Mouse (Mus musculus) T-helper 17 cell (primary cell): ENCODE results near the gene Maged1.

Experiments used
- in situ Hi-C, 2 experiments: fragments of 300-600 bp; cut with MboI, MseI; formaldehyde crosslinking; loops; 1 replicate in 1 of 2; 2 replicates in 1 of 2; pipeline ENCODE4 v1.15.1; 2025; ENCODE audit warnings: high pct_unique_total_duplicates in 2 of 2

Maged1 gene

GRCm38 (mm10) chrX:94541918-94542355, at the start of gene Maged1:
Gene Maged1, minus strand, starts transcription at chrX:94542143.
- in situ Hi-C loops: loop anchor here (5.0 kb wide), 2 partner anchors 35 to 255 kb away; no protein-coding TSS in a partner anchor

GRCm38 (mm10) chrX:94580251-94580650, 38.3 kb upstream of the Maged1 start:
- in situ Hi-C loops: no loop called here

GRCm38 (mm10) chrX:94564694-94565093, 22.8 kb upstream of the Maged1 start:
- in situ Hi-C loops: no loop called here

GRCm38 (mm10) chrX:94562392-94562791, 20.4 kb upstream of the Maged1 start:
- in situ Hi-C loops: no loop called here

GRCm38 (mm10) chrX:94548227-94548626, 6.3 kb upstream of the Maged1 start:
- in situ Hi-C loops: no loop called here

GRCm38 (mm10) chrX:94545941-94546340, 4.0 kb upstream of the Maged1 start:
- in situ Hi-C loops: no loop called here

- in situ Hi-C loops: loop anchor here (5.0 kb wide), 2 partner anchors 38 to 258 kb away; no protein-coding TSS in a partner anchor
Measured at GRCm38 (mm10) chrX:94544923-94545322, 3.0 kb upstream of the Maged1 start.

GRCm38 (mm10) chrX:94542536-94542935, 593 bp upstream of the Maged1 start:
- in situ Hi-C loops: loop anchor here (5.0 kb wide), 2 partner anchors 35 to 255 kb away; no protein-coding TSS in a partner anchor

- in situ Hi-C loops: loop anchor here (5.0 kb wide), 2 partner anchors 34 to 254 kb away; no protein-coding TSS in a partner anchor
Measured at GRCm38 (mm10) chrX:94541206-94541605, 737 bp downstream of the Maged1 start.

GRCm38 (mm10) chrX:94540341-94541201, 1.4 kb downstream of the Maged1 start:
- in situ Hi-C loops: loop anchor here (5.0 kb wide), 2 partner anchors 33 to 253 kb away; no protein-coding TSS in a partner anchor

GRCm38 (mm10) chrX:94534346-94534745, 7.6 kb downstream of the Maged1 start:
- in situ Hi-C loops: no loop called here

- in situ Hi-C loops: no loop called here
Measured at GRCm38 (mm10) chrX:94530301-94530700, 11.6 kb downstream of the Maged1 start.

- in situ Hi-C loops: loop anchor here in 1 of 2 experiments (5.0 kb wide), 1 partner anchor 80 kb away; no protein-coding TSS in a partner anchor
Measured at GRCm38 (mm10) chrX:94522166-94522565, 19.8 kb downstream of the Maged1 start.

GRCm38 (mm10) chrX:94508442-94508819, 33.5 kb downstream of the Maged1 start:
- in situ Hi-C loops: loop anchor here (5.0 kb wide), 1 partner anchor 34 kb away; the partner anchor contains the start of gene Maged1 (in 2 of the 2)

- in situ Hi-C loops: loop anchor here (5.0 kb wide), 1 partner anchor 34 kb away; the partner anchor contains the start of gene Maged1 (in 2 of the 2)
Measured at GRCm38 (mm10) chrX:94507698-94508441, 34.1 kb downstream of the Maged1 start.

- in situ Hi-C loops: no loop called here
Measured at GRCm38 (mm10) chrX:94486001-94486792, 55.7 kb downstream of the Maged1 start.
